Mouse (Mus musculus): ENCODE results near the gene Gm10128.
"Not testable (repeated sequence)": the region's sequence is repeated elsewhere in the genome, so short reads cannot be mapped to it uniquely, and the experiment has no call there.

Gm10128 gene

GRCm38 (mm10) chr14:7643872-7644271 lies at the start of gene Gm10128:
Gene Gm10128 (minus strand): TSS chr14:7643972.
- in situ Hi-C loops (cut with MboI), result not testable (repeated sequence)

- in situ Hi-C loops (cut with MboI), result not testable (repeated sequence)
Measured at GRCm38 (mm10) chr14:7681170-7681569, 37.4 kb upstream of the Gm10128 start.

GRCm38 (mm10) chr14:7662491-7662890 lies 18.7 kb upstream of the Gm10128 start:
- in situ Hi-C loops (cut with MboI), result not testable (repeated sequence)

GRCm38 (mm10) chr14:7658101-7659074 lies 14.6 kb upstream of the Gm10128 start:
- in situ Hi-C loops (cut with MboI), result not testable (repeated sequence)

- in situ Hi-C loops (cut with MboI), result not testable (repeated sequence)
Measured at GRCm38 (mm10) chr14:7657456-7657855, 13.7 kb upstream of the Gm10128 start.

- in situ Hi-C loops (cut with MboI), result not testable (repeated sequence)
Measured at GRCm38 (mm10) chr14:7595492-7595891, 48.3 kb downstream of the Gm10128 start, which contains the start of gene Gm10338. Gene Gm10338 (minus strand): TSS chr14:7595592.
